Mouse (Mus musculus): ENCODE data around the gene Washc2. TPM values are rescaled to one million over a fixed set of nuclear protein-coding genes. Genes with fewer than 3 reads are reported as not detected.

Gene Washc2
- total RNA-seq, 2 experiments from 2014 or later, result 84.3 to 88.0 TPM

GRCm38 (mm10) chr6:116260481-116260880, 52.6 kb downstream of the Washc2 start:
- DNase-seq (ENCODE audit: low spot score in 2 of 2), result no peak

GRCm38 (mm10) chr6:116262824-116263223, 55.0 kb downstream of the Washc2 start:
- no peak for DNase-seq (ENCODE audit: low spot score in 2 of 2)

GRCm38 (mm10) chr6:116264018-116264651, 56.3 kb downstream of the Washc2 start, which contains the start of gene Zfand4:
Gene Zfand4, plus strand, starts transcription at chr6:116264222.
- peak; percentile 91 to 94 for DNase-seq (ENCODE audit: low spot score in 2 of 2)

- no peak for DNase-seq (ENCODE audit: low spot score in 2 of 2)
These were observed 57.0 kb downstream of the Washc2 start for GRCm38 (mm10) chr6:116264836-116265235.

- no peak for DNase-seq (ENCODE audit: low spot score in 2 of 2)
These were observed 57.8 kb downstream of the Washc2 start for GRCm38 (mm10) chr6:116265603-116266002.

- DNase-seq (ENCODE audit: low spot score in 2 of 2), result no peak
These were observed 58.7 kb downstream of the Washc2 start for GRCm38 (mm10) chr6:116266273-116267109.

- no peak for DNase-seq (ENCODE audit: low spot score in 2 of 2)
These were observed 59.2 kb downstream of the Washc2 start for GRCm38 (mm10) chr6:116267110-116267423.

GRCm38 (mm10) chr6:116275695-116276094, 67.9 kb downstream of the Washc2 start:
- no peak for DNase-seq (ENCODE audit: low spot score in 2 of 2)

GRCm38 (mm10) chr6:116278679-116279317, 71.0 kb downstream of the Washc2 start:
- DNase-seq (ENCODE audit: low spot score in 2 of 2), result no peak

GRCm38 (mm10) chr6:116281014-116281413, 73.2 kb downstream of the Washc2 start:
- DNase-seq (ENCODE audit: low spot score in 2 of 2), result no peak

- no peak for DNase-seq (ENCODE audit: low spot score in 2 of 2)
These were observed 74.7 kb downstream of the Washc2 start for GRCm38 (mm10) chr6:116282546-116282945.

- no peak for DNase-seq (ENCODE audit: low spot score in 2 of 2)
These were observed 75.4 kb downstream of the Washc2 start for GRCm38 (mm10) chr6:116283280-116283679.

- no peak for DNase-seq (ENCODE audit: low spot score in 2 of 2)
These were observed 78.5 kb downstream of the Washc2 start for GRCm38 (mm10) chr6:116286321-116286720.

- no peak for DNase-seq (ENCODE audit: low spot score in 2 of 2)
These were observed 79.2 kb downstream of the Washc2 start for GRCm38 (mm10) chr6:116286870-116287575.

- DNase-seq (ENCODE audit: low spot score in 2 of 2), result no peak
These were observed 103.6 kb downstream of the Washc2 start for GRCm38 (mm10) chr6:116311411-116311810.

Other genes starting within 250 kb of the Washc2 start
- 100 to 1,000 TPM; 103 to 123 TPM for gene Plxnd1, start 213.0 kb upstream of the Washc2 start, total RNA-seq (2021)
- 10 to 100 TPM; 70.5 to 79.6 TPM for gene Tmcc1, start 14.6 kb upstream of the Washc2 start, total RNA-seq (2021)
- gene Zfand4, start 56.2 kb downstream of the Washc2 start, total RNA-seq (2021), result 1 to 10 TPM; 8.0 to 8.8 TPM
- gene March8, start 130.0 kb downstream of the Washc2 start, total RNA-seq (2021), result 10 to 100 TPM; 45.1 to 46.2 TPM